Mouse (Mus musculus) liver, embryonic 14.5 days (tissue): ENCODE data around the gene Kdelr3.

Experiments used
- CTCF ChIP-seq: IDR thresholded peaks from 2 replicates; pipeline ENCODE4 v1.5.1; 2016; ENCODE audit warnings: antibody characterized with exemption, low read depth, control low read depth
- EP300 ChIP-seq: IDR thresholded peaks from 2 replicates; pipeline ENCODE4 v1.6.1; 2016; ENCODE audit warnings: antibody characterized with exemption, low read depth

DNA sequence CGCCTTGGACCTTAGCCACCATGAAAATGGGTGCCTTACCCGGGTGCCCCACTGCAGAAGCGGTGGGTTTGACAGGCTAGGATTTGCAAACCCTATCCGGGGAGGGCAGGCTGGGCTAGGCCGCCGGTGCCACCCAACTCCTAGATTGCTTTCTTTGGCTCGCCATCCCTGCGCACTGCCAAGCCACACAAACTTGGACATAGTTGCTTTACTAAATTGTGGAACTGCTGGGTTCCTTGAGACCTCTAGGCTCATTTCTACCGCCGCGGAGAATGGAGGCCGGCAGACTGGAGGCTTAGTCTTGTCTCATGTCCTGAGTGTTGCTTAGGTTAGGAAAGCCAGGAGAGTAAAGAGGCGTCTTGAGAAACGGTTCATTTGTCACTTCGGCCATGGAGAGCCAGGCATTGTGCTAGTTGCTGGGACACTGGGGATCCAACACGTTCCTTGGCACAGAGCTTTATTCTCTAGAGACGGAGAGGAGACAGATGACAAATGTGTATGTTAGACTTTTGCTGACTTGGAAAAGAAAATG is 31.1 kb downstream of the Kdelr3 start:
- TF ChIP-seq CTCF (no peak), EP300 (no peak)
